Mouse (Mus musculus): ENCODE results near the gene Kremen2. TPM values are rescaled to one million over a fixed set of nuclear protein-coding genes. Genes with fewer than 3 reads are reported as not detected.

Gene Kremen2
- polyA plus RNA-seq, 1 experiment from 2014 or later, result 0.63 TPM

DNA sequence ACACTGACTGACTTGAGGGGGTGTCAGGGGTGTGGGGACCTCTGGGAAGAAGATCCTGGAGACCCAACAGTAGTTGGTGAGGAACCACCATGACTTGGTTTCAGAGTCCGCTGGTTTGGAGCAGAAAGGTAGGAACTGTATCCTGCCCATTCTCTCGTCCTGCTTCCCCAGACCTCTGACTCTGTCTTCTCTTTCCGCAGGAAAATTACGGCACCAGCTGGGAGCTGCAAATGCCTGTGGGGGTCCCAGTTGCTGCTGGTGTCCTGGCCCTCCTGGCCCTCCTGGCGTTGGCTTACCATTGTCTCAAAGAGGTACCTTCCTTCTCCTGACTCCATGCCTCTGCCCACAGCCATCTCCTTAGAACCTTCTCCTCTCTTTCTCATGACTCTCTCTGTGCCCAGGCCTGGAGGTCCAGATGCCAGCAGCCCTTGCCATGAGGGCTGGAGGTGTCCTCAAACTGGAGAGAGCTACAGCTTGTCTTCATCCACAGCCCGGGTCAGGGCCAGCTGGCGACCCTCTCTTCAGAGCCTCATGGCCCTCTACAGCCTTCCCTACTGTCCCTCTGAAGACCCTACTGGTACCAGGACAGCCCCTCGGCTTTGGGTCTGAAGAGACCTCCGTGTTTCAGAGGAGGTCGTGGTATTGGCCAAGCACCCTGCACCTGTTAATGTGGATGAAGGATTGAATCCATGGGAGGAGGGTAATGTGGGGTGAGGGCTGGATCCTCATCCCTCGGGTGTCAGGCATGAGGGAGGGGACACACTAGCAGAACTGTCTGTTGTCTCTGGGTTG, 4.0 kb upstream of the Kremen2 start:
- Histone ChIP-seq H3K4me1 (ENCODE audit: control insufficient read depth, insufficient read depth, low read length) (peaks cover 14% of the 10 kb centered on the region), H3K4me2 (peak overlapping the region; percentile 51), H3K9ac (ENCODE audit: low read depth, low read length) (no peak overlapping the region), H3K36me3 (ENCODE audit: control insufficient read depth, insufficient read depth, low read length) (peaks cover 12% of the 10 kb centered on the region), H3K27me3 (ENCODE audit: control insufficient read depth, insufficient read depth, low read length) (peaks cover 36% of the 10 kb centered on the region), H3K9me3 (replicated peaks; ENCODE audit: control insufficient read depth, low read length) (no peaks in the 10 kb centered on the region), H3K4me3 (ENCODE audit: low read depth, low read length) (0 out of 2 replicates have a peak overlapping the region, but pooled peaks have one; percentile 4), H3K27ac (ENCODE audit: low read depth, low read length) (no peak overlapping the region)
- no peak for ATAC-seq (replicated peaks; ENCODE audit: insufficient number of reproducible peaks, low FRiP score, low TSS enrichment)
- WGBS (ENCODE audit: insufficient replicate concordance), result 75% methylated on average over 11 of the region's 11 CpGs

DNA sequence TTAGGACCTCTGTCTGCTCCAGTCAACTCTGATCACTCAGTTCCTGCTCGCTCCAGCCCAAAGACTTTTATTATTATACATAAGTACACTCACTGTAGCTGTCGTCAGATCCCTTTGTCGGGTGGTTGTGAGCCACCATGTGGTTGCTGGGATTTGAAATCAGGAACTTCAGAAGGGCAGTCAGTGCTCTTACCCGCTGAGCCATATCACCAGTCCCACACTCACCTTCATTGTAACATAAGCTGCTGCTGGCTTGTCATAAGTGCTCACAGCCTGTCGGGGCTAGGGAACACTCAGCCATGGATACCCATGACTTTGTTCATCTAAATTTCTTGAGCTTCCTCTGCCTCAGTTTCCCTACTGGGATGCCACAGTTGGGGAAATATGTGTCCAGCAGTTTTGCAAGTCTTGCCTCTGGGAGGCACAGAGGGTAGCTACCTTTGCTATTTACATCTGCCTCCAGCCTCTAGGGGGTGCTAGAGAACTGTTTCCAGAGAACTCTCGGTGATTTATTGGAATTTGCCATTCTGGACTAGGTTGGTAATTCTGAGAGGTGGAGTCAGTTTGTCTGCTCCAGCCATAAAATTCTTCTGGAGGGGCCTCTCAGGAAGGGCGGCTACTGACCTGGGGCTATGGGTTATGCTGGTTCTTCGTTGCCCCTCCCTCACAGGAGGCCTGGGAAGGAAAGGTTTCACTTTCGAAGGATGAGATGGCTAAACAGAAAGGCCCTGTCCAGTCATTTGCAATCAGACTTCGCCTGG, 3.2 kb upstream of the Kremen2 start:
- no peak overlapping the region for H3K9ac ChIP-seq (ENCODE audit: low read depth, low read length)
- H3K4me1 ChIP-seq (ENCODE audit: control insufficient read depth, insufficient read depth, low read length), result peaks cover 15% of the 10 kb centered on the region
- H3K36me3 ChIP-seq (ENCODE audit: control insufficient read depth, insufficient read depth, low read length), result peaks cover 12% of the 10 kb centered on the region
- peaks cover 43% of the 10 kb centered on the region for H3K27me3 ChIP-seq (ENCODE audit: control insufficient read depth, insufficient read depth, low read length)
- 33% methylated on average over 10 of the region's 10 CpGs for WGBS (ENCODE audit: insufficient replicate concordance)
- no peak for ATAC-seq (replicated peaks; ENCODE audit: insufficient number of reproducible peaks, low FRiP score, low TSS enrichment)
- H3K4me2 ChIP-seq, result peak overlapping the region; percentile 51
- no peaks in the 10 kb centered on the region for H3K9me3 ChIP-seq (replicated peaks; ENCODE audit: control insufficient read depth, low read length)
- 0 out of 2 replicates have a peak overlapping the region, but pooled peaks have one; percentile 4 for H3K4me3 ChIP-seq (ENCODE audit: low read depth, low read length)
- H3K27ac ChIP-seq (ENCODE audit: low read depth, low read length), result no peak overlapping the region

DNA sequence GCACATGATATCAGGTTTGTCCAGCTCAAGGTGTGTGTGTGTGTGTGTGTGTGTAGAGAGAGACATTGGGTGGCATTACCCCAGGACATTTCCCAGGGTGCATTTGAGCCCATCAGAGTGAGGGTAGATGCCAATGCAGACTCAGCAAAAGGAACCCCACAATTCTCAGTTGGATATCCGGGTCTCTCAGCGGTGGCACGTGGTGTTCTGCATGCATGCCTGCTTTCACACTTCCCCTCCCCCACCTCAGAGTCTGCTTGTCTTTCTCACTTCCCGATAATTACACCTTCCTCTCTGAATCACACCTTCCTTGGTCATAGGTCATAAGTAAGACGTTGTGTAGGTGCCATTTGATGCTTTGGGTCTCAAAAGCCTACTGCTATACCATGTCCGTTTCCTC, 2.4 kb upstream of the Kremen2 start:
- Histone ChIP-seq H3K4me3 (ENCODE audit: low read depth, low read length) (no peak overlapping the region), H3K27ac (ENCODE audit: low read depth, low read length) (no peak overlapping the region), H3K9me3 (replicated peaks; ENCODE audit: control insufficient read depth, low read length) (no peaks in the 10 kb centered on the region), H3K27me3 (ENCODE audit: control insufficient read depth, insufficient read depth, low read length) (peaks cover 51% of the 10 kb centered on the region), H3K4me1 (ENCODE audit: control insufficient read depth, insufficient read depth, low read length) (peaks cover 15% of the 10 kb centered on the region), H3K4me2 (no peak overlapping the region), H3K36me3 (ENCODE audit: control insufficient read depth, insufficient read depth, low read length) (peaks cover 6% of the 10 kb centered on the region), H3K9ac (ENCODE audit: low read depth, low read length) (no peak overlapping the region)
- ATAC-seq (replicated peaks; ENCODE audit: insufficient number of reproducible peaks, low FRiP score, low TSS enrichment), result no peak
- WGBS (ENCODE audit: insufficient replicate concordance), result 24% methylated on average over 6 of the region's 6 CpGs

DNA sequence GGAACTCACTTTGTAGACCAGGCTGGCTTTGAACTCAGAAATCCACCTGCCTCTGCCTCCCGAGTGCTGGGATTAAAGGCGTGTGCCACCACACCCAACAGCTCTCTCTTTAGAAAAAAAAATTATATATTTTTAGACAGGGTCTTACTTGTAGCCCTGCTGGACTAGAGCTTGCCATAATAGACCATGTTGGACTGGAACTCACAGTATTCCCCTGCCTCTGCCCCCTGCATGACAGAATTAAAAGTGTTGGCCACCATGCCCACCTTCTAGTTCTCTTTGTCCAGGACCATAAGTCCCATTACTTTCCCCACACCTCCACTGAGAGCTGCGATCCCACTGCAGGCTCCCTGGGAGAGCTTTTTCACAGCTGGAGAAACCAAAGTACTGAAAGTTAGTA, 1.8 kb upstream of the Kremen2 start:
- H3K27ac ChIP-seq (ENCODE audit: low read depth, low read length), result no peak overlapping the region
- no peak overlapping the region for H3K4me3 ChIP-seq (ENCODE audit: low read depth, low read length)
- ATAC-seq (replicated peaks; ENCODE audit: insufficient number of reproducible peaks, low FRiP score, low TSS enrichment), result no peak
- H3K4me2 ChIP-seq, result no peak overlapping the region
- no peak overlapping the region for H3K9ac ChIP-seq (ENCODE audit: low read depth, low read length)
- peaks cover 3% of the 10 kb centered on the region; the same call in 1 of the 2 replicates for H3K36me3 ChIP-seq (ENCODE audit: control insufficient read depth, insufficient read depth, low read length)
- WGBS (ENCODE audit: insufficient replicate concordance), result 72% methylated on average over 3 of the region's 3 CpGs
- H3K4me1 ChIP-seq (ENCODE audit: control insufficient read depth, insufficient read depth, low read length), result peaks cover 15% of the 10 kb centered on the region
- H3K27me3 ChIP-seq (ENCODE audit: control insufficient read depth, insufficient read depth, low read length), result peaks cover 57% of the 10 kb centered on the region
- H3K9me3 ChIP-seq (replicated peaks; ENCODE audit: control insufficient read depth, low read length), result no peaks in the 10 kb centered on the region

DNA sequence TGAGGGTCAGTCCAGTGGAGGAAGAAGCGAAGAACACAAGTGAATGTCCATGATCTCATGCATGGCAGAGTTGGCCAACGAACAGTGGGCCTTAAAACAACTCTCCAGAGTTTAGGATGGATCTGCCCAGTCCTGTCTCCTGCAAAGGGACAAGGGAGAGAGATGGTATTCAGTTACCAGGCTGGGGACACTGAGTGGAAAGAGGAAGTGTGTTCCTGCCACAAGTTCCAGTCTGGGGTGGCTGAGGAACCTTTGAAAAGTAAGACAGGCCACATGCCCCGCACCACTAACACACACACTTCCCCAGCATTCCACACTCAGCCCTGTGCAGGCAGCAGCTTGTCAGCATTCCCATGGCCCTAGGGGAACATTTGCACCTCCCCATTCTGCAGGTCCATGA, 1.1 kb upstream of the Kremen2 start:
- H3K36me3 ChIP-seq (ENCODE audit: control insufficient read depth, insufficient read depth, low read length), result no peaks in the 10 kb centered on the region; the same call in 1 of the 2 replicates
- WGBS (ENCODE audit: insufficient replicate concordance), result 68% methylated on average over 3 of the region's 3 CpGs

DNA sequence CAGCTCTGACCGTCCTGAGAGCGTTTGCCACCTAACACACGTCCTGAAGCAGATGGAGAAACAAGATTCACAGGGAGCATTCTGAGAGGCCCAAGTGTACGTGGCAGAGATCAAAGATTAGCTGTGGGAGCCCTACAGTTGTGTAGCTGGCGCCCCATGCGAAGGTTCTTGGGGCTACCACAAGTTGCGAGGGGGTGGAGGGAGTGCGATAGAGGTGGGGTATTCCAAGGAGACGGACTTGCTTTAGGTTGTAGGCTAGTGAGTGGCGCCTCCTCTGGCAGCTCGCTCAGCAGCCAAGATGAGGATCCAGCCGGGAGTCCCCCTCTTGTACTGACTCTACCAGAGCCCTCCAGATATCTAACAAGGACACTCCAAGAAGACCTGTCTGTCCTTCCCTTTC, 678 bp upstream of the Kremen2 start:
- no peak overlapping the region for H3K4me3 ChIP-seq (ENCODE audit: low read depth, low read length)
- H3K9ac ChIP-seq (ENCODE audit: low read depth, low read length), result no peak overlapping the region
- H3K9me3 ChIP-seq (replicated peaks; ENCODE audit: control insufficient read depth, low read length), result no peaks in the 10 kb centered on the region
- WGBS (ENCODE audit: insufficient replicate concordance), result 1% methylated on average over 12 of the region's 12 CpGs
- no peak for ATAC-seq (replicated peaks; ENCODE audit: insufficient number of reproducible peaks, low FRiP score, low TSS enrichment)
- H3K27ac ChIP-seq (ENCODE audit: low read depth, low read length), result no peak overlapping the region
- peaks cover 17% of the 10 kb centered on the region for H3K4me1 ChIP-seq (ENCODE audit: control insufficient read depth, insufficient read depth, low read length)
- peak overlapping the region; percentile 52; the same call in 1 of the 2 replicates for H3K4me2 ChIP-seq
- peaks cover 68% of the 10 kb centered on the region for H3K27me3 ChIP-seq (ENCODE audit: control insufficient read depth, insufficient read depth, low read length)
- no peaks in the 10 kb centered on the region; the same call in 1 of the 2 replicates for H3K36me3 ChIP-seq (ENCODE audit: control insufficient read depth, insufficient read depth, low read length)

More for the DNA sequence above, 1.1 kb upstream of the Kremen2 start:
- peaks cover 17% of the 10 kb centered on the region for H3K4me1 ChIP-seq (ENCODE audit: control insufficient read depth, insufficient read depth, low read length)
- ATAC-seq (replicated peaks; ENCODE audit: insufficient number of reproducible peaks, low FRiP score, low TSS enrichment), result no peak
- peaks cover 64% of the 10 kb centered on the region for H3K27me3 ChIP-seq (ENCODE audit: control insufficient read depth, insufficient read depth, low read length)
- H3K9me3 ChIP-seq (replicated peaks; ENCODE audit: control insufficient read depth, low read length), result no peaks in the 10 kb centered on the region
- H3K9ac ChIP-seq (ENCODE audit: low read depth, low read length), result no peak overlapping the region
- H3K4me3 ChIP-seq (ENCODE audit: low read depth, low read length), result no peak overlapping the region
- no peak overlapping the region for H3K27ac ChIP-seq (ENCODE audit: low read depth, low read length)
- H3K4me2 ChIP-seq, result no peak overlapping the region

DNA sequence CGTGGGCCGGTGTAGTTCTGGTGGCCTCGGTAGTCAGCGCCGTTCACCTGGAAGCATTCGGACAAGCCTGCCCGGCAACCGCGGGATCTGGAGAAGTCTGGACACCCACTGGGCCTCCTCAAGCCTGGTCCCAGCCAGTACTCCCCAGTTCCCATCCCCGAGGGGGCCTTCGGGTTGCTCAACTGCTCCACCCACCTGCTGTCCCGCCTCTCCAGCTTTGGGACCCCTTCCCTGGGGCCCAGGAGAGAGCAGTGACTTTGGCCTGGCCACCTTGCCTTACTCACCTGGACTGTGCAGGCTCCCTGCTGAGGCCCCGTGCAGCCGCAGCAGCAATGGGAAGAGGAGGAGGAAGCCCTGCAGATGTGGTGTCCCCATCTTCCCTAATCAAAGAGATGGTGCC, 982 bp downstream of the Kremen2 start:
- no peak for ATAC-seq (replicated peaks; ENCODE audit: insufficient number of reproducible peaks, low FRiP score, low TSS enrichment)
- Histone ChIP-seq H3K4me2 (peak overlapping the region; percentile 52; the same call in 1 of the 2 replicates), H3K4me3 (ENCODE audit: low read depth, low read length) (peak overlapping the region; percentile 25; the same call in 1 of the 2 replicates), H3K27me3 (ENCODE audit: control insufficient read depth, insufficient read depth, low read length) (peaks cover 84% of the 10 kb centered on the region), H3K36me3 (ENCODE audit: control insufficient read depth, insufficient read depth, low read length) (no peaks in the 10 kb centered on the region), H3K4me1 (ENCODE audit: control insufficient read depth, insufficient read depth, low read length) (peaks cover 22% of the 10 kb centered on the region), H3K27ac (ENCODE audit: low read depth, low read length) (no peak overlapping the region), H3K9ac (ENCODE audit: low read depth, low read length) (no peak overlapping the region), H3K9me3 (replicated peaks; ENCODE audit: control insufficient read depth, low read length) (no peaks in the 10 kb centered on the region)
- WGBS (ENCODE audit: insufficient replicate concordance), result 4% methylated on average over 14 of the region's 14 CpGs

DNA sequence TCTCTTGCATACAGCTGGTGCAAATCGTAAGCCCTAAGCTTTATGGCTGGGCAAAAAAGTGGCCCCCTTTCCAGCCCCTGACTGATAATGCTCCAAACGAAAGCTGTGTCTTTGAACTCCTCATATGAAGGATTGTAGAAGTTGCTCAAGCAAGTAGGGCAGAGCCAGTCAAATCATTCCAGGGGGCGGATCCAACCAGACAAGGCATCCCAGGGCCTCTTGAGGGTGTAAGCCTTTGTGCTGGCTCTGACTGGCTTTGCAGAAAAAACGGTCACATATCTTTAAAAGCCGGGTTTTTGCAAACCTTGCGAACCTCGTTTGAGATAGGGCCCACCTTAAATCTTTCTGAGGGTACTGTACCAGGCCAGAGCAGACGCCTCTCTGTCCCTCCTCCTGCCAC, 1.6 kb downstream of the Kremen2 start:
- H3K27me3 ChIP-seq (ENCODE audit: control insufficient read depth, insufficient read depth, low read length), result peaks cover 90% of the 10 kb centered on the region
- H3K4me2 ChIP-seq, result no peak overlapping the region
- no peak overlapping the region for H3K9ac ChIP-seq (ENCODE audit: low read depth, low read length)
- no peak overlapping the region for H3K4me3 ChIP-seq (ENCODE audit: low read depth, low read length)
- no peak for ATAC-seq (replicated peaks; ENCODE audit: insufficient number of reproducible peaks, low FRiP score, low TSS enrichment)
- no peaks in the 10 kb centered on the region for H3K9me3 ChIP-seq (replicated peaks; ENCODE audit: control insufficient read depth, low read length)
- no peaks in the 10 kb centered on the region for H3K36me3 ChIP-seq (ENCODE audit: control insufficient read depth, insufficient read depth, low read length)
- WGBS (ENCODE audit: insufficient replicate concordance), result 19% methylated on average over 8 of the region's 8 CpGs
- peaks cover 27% of the 10 kb centered on the region for H3K4me1 ChIP-seq (ENCODE audit: control insufficient read depth, insufficient read depth, low read length)
- H3K27ac ChIP-seq (ENCODE audit: low read depth, low read length), result no peak overlapping the region

Data from heart, embryonic 11.5 days (tissue).